Mouse (Mus musculus) cerebellum, adult 2 months (tissue): ENCODE measurements around the gene Rec8. TPM values are rescaled to one million over a fixed set of nuclear protein-coding genes. Genes with fewer than 3 reads are reported as not detected.

Experiments
- DNase-seq, 2 experiments: peaks; one replicate each; pipeline ENCODE4 v3.0.0; 2021
- H3K27ac ChIP-seq: fragments of 200-500 bp; 2 replicates; pipeline ENCODE4 v1.5.1; 2012; ENCODE audit warnings: low read length, control low read depth, inconsistent platforms; ENCODE audit not compliant: insufficient read depth
- H3K27me3 ChIP-seq: fragments of 200-500 bp; 2 replicates; pipeline ENCODE4 v1.6.1; 2012; ENCODE audit warnings: inconsistent platforms, mild to moderate bottlenecking, low read length, moderate library complexity; ENCODE audit not compliant: control insufficient read depth, insufficient read depth
- H3K4me1 ChIP-seq: fragments of 200-500 bp; 2 replicates; pipeline ENCODE4 v1.6.1; 2011; ENCODE audit warnings: low read length; ENCODE audit not compliant: control insufficient read depth, insufficient read depth
- H3K4me3 ChIP-seq: fragments of 200-500 bp; replicated peaks from 2 replicates; pipeline ENCODE3; 2011; ENCODE audit warnings: mild to moderate bottlenecking, low read depth, low read length, control low read depth; ENCODE audit not compliant: insufficient read depth
- CTCF ChIP-seq: fragments of 200-500 bp; IDR thresholded peaks from 2 replicates; pipeline ENCODE4 v1.5.1; 2011; ENCODE audit warnings: low read depth, mild to moderate bottlenecking, control low read depth, low read length, moderate library complexity, borderline replicate concordance; ENCODE audit not compliant: insufficient read depth
- POLR2A ChIP-seq: fragments of 200-500 bp; IDR thresholded peaks from 2 replicates; pipeline ENCODE4 v1.6.1; 2011; ENCODE audit warnings: low read length, control low read depth, borderline replicate concordance; ENCODE audit not compliant: insufficient read depth
- WGBS: fragments of 180-500 bp; shearing (Covaris S2); methylation state at CpG from one replicate; pipeline ENCODE4 v1.1.7; 2018; 5-methylcytosine and 5-hydroxymethylcytosine counted together
- polyA plus RNA-seq: library from polyadenylated mRNA; depleted of rRNA; stranded (reverse); fragments of >200 nt; gene quantifications from 2 replicates; pipeline ENCODE4 v1.2.3, GENCODE M21; 2012

The Rec8 gene
- polyA plus RNA-seq, 1 experiment: 71.2 TPM

GRCm38 (mm10) chr14:55585566-55585960 lies 32.3 kb upstream of the Rec8 start:
- WGBS: 65% methylated on average over 6 of the region's 6 CpGs

GRCm38 (mm10) chr14:55586149-55586548 lies 31.7 kb upstream of the Rec8 start:
- no peak for DNase-seq
- peaks cover 3% of the 10 kb centered on the region; the same call in 1 of the 2 replicates for H3K4me1 ChIP-seq
- 97% methylated on average over 2 of the region's 2 CpGs for whole genome bisulfite sequencing
- H3K27ac ChIP-seq: no peak overlapping the region
- no peaks in the 10 kb centered on the region for H3K27me3 ChIP-seq
- H3K4me3 ChIP-seq: no peak overlapping the region
- no peak for TF ChIP-seq POLR2A
- TF ChIP-seq CTCF: no peak

More at GRCm38 (mm10) chr14:55585566-55585960, 32.3 kb upstream of the Rec8 start:
- peak in 1 of 2 experiments; percentile 35 for DNase-seq
- no peak for TF ChIP-seq CTCF
- TF ChIP-seq POLR2A: no peak
- H3K27me3 ChIP-seq: no peaks in the 10 kb centered on the region
- H3K4me1 ChIP-seq: peaks cover 3% of the 10 kb centered on the region; the same call in 1 of the 2 replicates
- H3K27ac ChIP-seq: peak overlapping the region; percentile 49
- peak overlapping the region; percentile 90 for H3K4me3 ChIP-seq

DNA sequence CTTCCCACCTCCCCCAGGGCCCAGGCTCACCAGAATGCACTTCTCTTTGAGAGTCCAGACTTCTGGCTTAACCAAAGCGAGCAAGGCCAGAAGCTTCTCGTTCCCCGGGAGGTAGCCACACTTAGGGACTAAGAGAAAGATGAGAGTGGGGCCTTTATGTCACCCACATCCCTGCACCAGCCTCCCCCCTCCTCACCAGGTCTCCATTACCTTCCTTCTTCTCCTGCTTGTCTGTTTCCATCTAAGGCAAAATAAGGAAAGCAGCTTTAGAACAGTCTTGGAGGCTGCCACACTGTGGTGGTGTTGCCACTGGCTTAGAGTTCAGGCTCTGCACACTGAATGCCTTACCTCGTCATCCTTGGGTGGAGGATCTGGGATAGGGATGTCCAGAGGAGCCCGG lies 28.6 kb upstream of the Rec8 start:
- no peak overlapping the region for H3K27ac ChIP-seq
- no peak overlapping the region for H3K4me3 ChIP-seq
- 92% methylated on average over 5 of the region's 5 CpGs for WGBS
- TF ChIP-seq CTCF (no peak), POLR2A (no peak)
- no peaks in the 10 kb centered on the region for H3K27me3 ChIP-seq
- peaks cover 3% of the 10 kb centered on the region; the same call in 1 of the 2 replicates for H3K4me1 ChIP-seq
- DNase-seq: no peak

DNA sequence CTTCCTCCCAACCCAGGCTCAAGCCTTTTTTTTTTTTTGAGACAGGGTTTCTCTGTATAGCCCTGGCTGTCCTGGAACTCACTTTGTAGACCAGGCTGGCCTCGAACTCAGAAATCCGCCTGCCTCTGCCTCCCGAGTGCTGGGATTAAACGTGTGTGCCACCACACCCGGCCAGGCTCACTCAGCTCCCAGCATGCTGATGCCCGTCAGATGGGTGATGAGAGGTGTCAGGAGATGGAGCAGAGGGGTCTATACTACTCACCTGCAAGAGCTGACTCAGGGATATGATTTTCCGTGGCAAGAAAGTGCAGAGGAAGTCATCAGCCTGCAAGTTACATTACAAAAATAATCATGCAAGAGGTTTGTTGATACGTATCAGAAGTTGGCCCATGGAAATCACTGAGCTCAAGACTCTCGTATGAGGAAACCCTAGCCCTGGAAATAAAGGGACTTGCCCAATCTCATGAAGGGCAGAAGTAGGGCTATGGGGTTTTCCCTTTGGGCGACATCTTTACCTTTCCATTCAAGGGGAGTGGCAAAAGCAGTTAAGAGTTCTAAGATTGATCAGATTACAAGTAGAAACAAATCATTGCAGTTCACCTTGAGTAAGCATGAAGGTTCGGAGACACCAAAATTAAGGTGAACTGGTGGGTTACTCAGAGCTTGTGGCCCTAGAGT lies 27.9 kb upstream of the Rec8 start:
- no peak for DNase-seq
- WGBS: 84% methylated on average over 11 of the region's 11 CpGs
- no peak overlapping the region for H3K27ac ChIP-seq

GRCm38 (mm10) chr14:55590748-55591330 lies 27.0 kb upstream of the Rec8 start, which contains the start of gene Psme2:
Gene Psme2 (minus strand): TSS chr14:55591113.
- no peak for TF ChIP-seq CTCF
- no peak for TF ChIP-seq POLR2A
- Histone ChIP-seq H3K27me3 (no peaks in the 10 kb centered on the region), H3K4me1 (no peaks in the 10 kb centered on the region), H3K27ac (peak within 1 kb of the TSS; percentile 70), H3K4me3 (peak within 1 kb of the TSS; percentile 89)
- under 1% methylated on average over 21 of the region's 22 CpGs for WGBS
- DNase-seq: peak; percentile 82 to 87

More for the DNA sequence above, 27.9 kb upstream of the Rec8 start:
- Histone ChIP-seq H3K4me1 (peaks cover 3% of the 10 kb centered on the region; the same call in 1 of the 2 replicates), H3K4me3 (no peak overlapping the region), H3K27me3 (no peaks in the 10 kb centered on the region)
- no peak for TF ChIP-seq POLR2A
- no peak for TF ChIP-seq CTCF

DNA sequence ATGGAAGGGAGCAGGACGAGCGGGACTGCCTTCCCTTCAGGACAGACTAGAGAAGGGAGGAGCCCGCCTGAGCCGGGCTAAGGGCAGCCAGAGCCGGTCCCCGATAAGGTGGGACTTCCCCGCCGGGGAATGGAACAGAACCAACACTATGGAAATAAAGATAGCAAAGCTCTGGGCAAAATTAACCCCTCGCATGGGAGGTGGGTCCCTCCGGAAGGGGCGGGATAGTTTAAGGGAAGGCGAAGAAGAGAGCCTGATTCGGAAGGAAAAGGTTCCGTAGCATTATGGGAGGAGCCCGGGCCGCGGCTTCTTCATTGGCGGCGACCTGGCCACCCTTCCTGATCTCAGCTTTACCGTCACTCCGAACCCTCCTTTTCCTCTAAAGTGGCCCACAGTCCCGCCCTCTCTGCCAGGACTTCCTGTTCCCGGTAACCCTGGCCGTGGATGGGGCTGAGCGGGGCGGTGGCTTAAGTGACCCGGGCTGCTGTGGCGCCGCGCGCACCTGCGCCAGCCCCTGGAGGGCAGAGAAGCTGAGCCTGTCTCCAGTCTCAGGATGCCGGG lies 26.4 kb upstream of the Rec8 start, which contains the start of gene Rnf31:
TSS of gene Rnf31 (plus strand) at position 378 of the 561 bp plus-strand sequence.
- H3K27ac ChIP-seq: peak within 1 kb of the TSS; percentile 70
- no peaks in the 10 kb centered on the region for H3K27me3 ChIP-seq
- DNase-seq: peak; percentile 92 to 96
- no peaks in the 10 kb centered on the region for H3K4me1 ChIP-seq
- TF ChIP-seq POLR2A (peak; percentile 72), CTCF (no peak)
- under 1% methylated on average over 33 of the region's 33 CpGs for WGBS
- H3K4me3 ChIP-seq: peak within 1 kb of the TSS; percentile 89

- H3K27ac ChIP-seq: no peak overlapping the region
- 2% methylated on average over 16 of the region's 16 CpGs for WGBS
- no peak for TF ChIP-seq POLR2A
- no peak for TF ChIP-seq CTCF
- peak overlapping the region; percentile 89 for H3K4me3 ChIP-seq
- DNase-seq: peak; percentile 37 to 42
- H3K27me3 ChIP-seq: no peaks in the 10 kb centered on the region
- H3K4me1 ChIP-seq: no peaks in the 10 kb centered on the region
Measured at GRCm38 (mm10) chr14:55592226-55592625, 25.6 kb upstream of the Rec8 start.

DNA sequence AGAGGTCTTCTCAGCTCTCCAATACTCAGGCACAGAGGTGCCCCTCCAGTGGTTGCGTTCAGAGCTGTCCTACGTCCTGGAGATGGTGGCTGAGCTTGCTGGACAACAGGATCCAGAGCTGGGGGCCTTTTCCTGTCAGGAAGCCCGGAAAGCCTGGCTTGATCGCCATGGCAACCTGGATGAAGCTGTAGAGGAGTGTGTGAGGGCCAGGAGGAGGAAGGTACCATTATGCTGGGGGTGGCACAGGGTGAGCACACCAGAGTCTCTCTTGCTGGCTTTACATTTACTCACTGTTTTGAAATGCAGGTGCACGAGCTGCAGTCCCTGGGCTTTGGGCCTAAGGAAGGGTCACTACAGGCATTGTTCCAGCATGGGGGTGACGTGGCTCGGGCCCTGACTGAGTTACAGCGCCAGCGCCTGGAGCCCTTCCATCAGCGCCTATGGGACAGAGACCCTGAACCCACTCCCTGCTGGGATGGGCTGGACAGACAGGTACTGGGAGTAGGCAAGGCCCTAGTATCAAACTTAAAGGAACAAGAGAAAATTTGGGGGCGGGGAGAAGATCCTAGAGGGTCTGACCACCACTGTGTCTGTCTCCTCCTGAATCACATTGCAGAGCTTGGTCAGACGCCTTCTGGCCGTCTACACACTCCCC lies 21.7 kb upstream of the Rec8 start:
- H3K4me1 ChIP-seq: no peaks in the 10 kb centered on the region
- TF ChIP-seq CTCF (no peak), POLR2A (no peak)
- no peak overlapping the region for H3K27ac ChIP-seq

More for the DNA sequence above, 21.7 kb upstream of the Rec8 start:
- no peaks in the 10 kb centered on the region for H3K27me3 ChIP-seq
- H3K4me3 ChIP-seq: no peak overlapping the region
- no peak for DNase-seq
- 39% methylated on average over 13 of the region's 13 CpGs for WGBS
